Mouse (Mus musculus) midbrain, embryonic 16.5 days (tissue): Measurements from ENCODE around the gene Pdzd3. TPM values are rescaled to one million over a fixed set of nuclear protein-coding genes. Genes with fewer than 3 reads are reported as not detected.
"Not testable (repeated sequence)": the region's sequence is repeated elsewhere in the genome, so short reads cannot be mapped to it uniquely, and the experiment has no call there.

Experiments used
- ATAC-seq: fragments of 200-750 bp; cut with Nextera tagmentation; 2 replicates; pipeline ENCODE4 v1.8.0; 2017; ENCODE audit warnings: moderate TSS enrichment
- H3K27ac ChIP-seq: fragments of 300-500 bp; sonication (generic); 2 replicates; pipeline ENCODE4 v1.5.1; 2014; ENCODE audit warnings: mild to moderate bottlenecking, low read length, mixed read lengths
- H3K27me3 ChIP-seq: fragments of 300-500 bp; sonication (generic); 2 replicates; pipeline ENCODE4 v1.6.1; 2014; ENCODE audit warnings: low read depth, low read length, mixed read lengths; ENCODE audit not compliant: control insufficient read depth, insufficient read depth
- H3K36me3 ChIP-seq: fragments of 300-500 bp; sonication (generic); 2 replicates; pipeline ENCODE4 v1.6.1; 2014; ENCODE audit warnings: mild to moderate bottlenecking, low read length, moderate library complexity, mixed read lengths; ENCODE audit not compliant: control insufficient read depth, insufficient read depth
- H3K4me1 ChIP-seq: fragments of 300-500 bp; sonication (generic); 2 replicates; pipeline ENCODE4 v1.6.1; 2014; ENCODE audit warnings: mild to moderate bottlenecking, low read length, mixed read lengths; ENCODE audit not compliant: control insufficient read depth, insufficient read depth
- H3K4me2 ChIP-seq: fragments of 300-500 bp; sonication (generic); 2 replicates; pipeline ENCODE4 v1.6.1; 2014; ENCODE audit warnings: mild to moderate bottlenecking, low read length, mixed read lengths
- H3K4me3 ChIP-seq: fragments of 300-500 bp; sonication (generic); 2 replicates; pipeline ENCODE4 v1.5.1; 2014; ENCODE audit warnings: low read depth, mild to moderate bottlenecking, low read length, moderate library complexity, mixed read lengths
- H3K9ac ChIP-seq: fragments of 300-500 bp; sonication (generic); 2 replicates; pipeline ENCODE4 v1.6.1; 2014; ENCODE audit warnings: low read depth, low read length, mixed read lengths
- H3K9me3 ChIP-seq: fragments of 300-500 bp; sonication (generic); replicated peaks from 2 replicates; pipeline ENCODE4 v1.6.1; 2014; ENCODE audit warnings: mild to moderate bottlenecking, low read length, mixed read lengths; ENCODE audit not compliant: control insufficient read depth, poor library complexity, severe bottlenecking
- WGBS: fragments of 180-500 bp; shearing (Covaris S2); extraction: QIAGEN DNeasy Blood & Tissue Kit; methylation state at CpG from one replicate; pipeline ENCODE4 v1.1.7; 2014; 5-methylcytosine and 5-hydroxymethylcytosine counted together
- polyA plus RNA-seq: library from polyadenylated mRNA; unstranded; fragments of >200 nt; fragmentation: Nextera tagmentation; extraction: Ambion mirVana; gene quantifications from 2 replicates; pipeline ENCODE4 v1.2.1, GENCODE M21; 2015

The Pdzd3 gene
- 0.72 and 0.82 TPM in 2 replicates for polyA plus RNA-seq

GRCm38 (mm10) chr9:44251314-44251713 is at the start of gene Pdzd3:
Gene Pdzd3, minus strand, starts transcription at chr9:44251471.
- Histone ChIP-seq H3K27ac (no peak within 1 kb of the TSS), H3K4me1 (peaks cover 30% of the 10 kb centered on the region), H3K36me3 (no peaks in the 10 kb centered on the region), H3K9me3 (no peaks in the 10 kb centered on the region), H3K4me3 (no peak within 1 kb of the TSS), H3K9ac (no peak within 1 kb of the TSS), H3K27me3 (no peaks in the 10 kb centered on the region; the same call in 1 of the 2 replicates), H3K4me2 (no peak within 1 kb of the TSS)
- no peak for ATAC-seq
- WGBS, result 91% methylated on average over 10 of the region's 10 CpGs

- H3K4me3 ChIP-seq, H3K4me2 ChIP-seq, H3K27ac ChIP-seq, H3K9me3 ChIP-seq, H3K9ac ChIP-seq, ATAC-seq, H3K27me3 ChIP-seq: not testable (repeated sequence)
- H3K36me3 ChIP-seq, result peaks cover 48% of the 10 kb centered on the region
- H3K4me1 ChIP-seq, result peaks cover 13% of the 10 kb centered on the region
- WGBS, result 99% methylated on average over 3 of the region's 3 CpGs
Measured at GRCm38 (mm10) chr9:44300001-44300400, 48.7 kb upstream of the Pdzd3 start.

- Histone ChIP-seq H3K27ac (no peak overlapping the region), H3K27me3 (no peaks in the 10 kb centered on the region), H3K9me3 (no peaks in the 10 kb centered on the region), H3K36me3 (peaks cover 30% of the 10 kb centered on the region), H3K4me1 (peaks cover 11% of the 10 kb centered on the region), H3K9ac (no peak overlapping the region), H3K4me3 (no peak overlapping the region), H3K4me2 (no peak overlapping the region)
- ATAC-seq, result no peak
- 63% methylated on average over 3 of the region's 3 CpGs for WGBS
Measured at GRCm38 (mm10) chr9:44292490-44292889, 41.2 kb upstream of the Pdzd3 start.

- Histone ChIP-seq H3K27me3 (no peaks in the 10 kb centered on the region), H3K9me3 (no peaks in the 10 kb centered on the region), H3K9ac (peak overlapping the region; percentile 98), H3K4me1 (peaks cover 28% of the 10 kb centered on the region), H3K27ac (peak overlapping the region; percentile 87), H3K4me3 (peak overlapping the region; percentile 95), H3K36me3 (peaks cover 6% of the 10 kb centered on the region), H3K4me2 (peak overlapping the region; percentile 97)
- WGBS, result 5% methylated on average over 11 of the region's 11 CpGs
- no peak for ATAC-seq
Measured at GRCm38 (mm10) chr9:44288959-44289291, 37.7 kb upstream of the Pdzd3 start.

GRCm38 (mm10) chr9:44288076-44288958 is 37.0 kb upstream of the Pdzd3 start, which contains the start of gene Abcg4:
Gene Abcg4, minus strand, starts transcription at chr9:44288615.
- H3K27me3 ChIP-seq, result no peaks in the 10 kb centered on the region
- peaks cover 28% of the 10 kb centered on the region for H3K4me1 ChIP-seq
- WGBS, result under 1% methylated on average over 38 of the region's 38 CpGs
- peak within 1 kb of the TSS; percentile 98 for H3K9ac ChIP-seq
- H3K4me2 ChIP-seq, result peak within 1 kb of the TSS; percentile 97
- peaks cover 6% of the 10 kb centered on the region for H3K36me3 ChIP-seq
- peak; percentile 70 for ATAC-seq
- H3K9me3 ChIP-seq, result no peaks in the 10 kb centered on the region
- peak within 1 kb of the TSS; percentile 87 for H3K27ac ChIP-seq
- H3K4me3 ChIP-seq, result peak within 1 kb of the TSS; percentile 95

- under 1% methylated on average over 47 of the region's 47 CpGs for WGBS
Measured at GRCm38 (mm10) chr9:44287401-44288075, 36.3 kb upstream of the Pdzd3 start.

GRCm38 (mm10) chr9:44287003-44287400 is 35.7 kb upstream of the Pdzd3 start:
- ATAC-seq, result no peak; the same call in 1 of the 2 replicates
- peaks cover 28% of the 10 kb centered on the region for H3K4me1 ChIP-seq

More at GRCm38 (mm10) chr9:44287401-44288075, 36.3 kb upstream of the Pdzd3 start:
- Histone ChIP-seq H3K4me1 (peaks cover 28% of the 10 kb centered on the region), H3K27ac (peak overlapping the region; percentile 87), H3K9ac (peak overlapping the region; percentile 98), H3K36me3 (peaks cover 6% of the 10 kb centered on the region; the same call in 1 of the 2 replicates), H3K4me3 (peak overlapping the region; percentile 95), H3K9me3 (no peaks in the 10 kb centered on the region), H3K27me3 (no peaks in the 10 kb centered on the region), H3K4me2 (peak overlapping the region; percentile 97)
- ATAC-seq, result peak; percentile 59

GRCm38 (mm10) chr9:44286256-44286850 is 35.1 kb upstream of the Pdzd3 start:
- Histone ChIP-seq H3K4me3 (peak overlapping the region; percentile 95), H3K9me3 (no peaks in the 10 kb centered on the region), H3K4me1 (peaks cover 28% of the 10 kb centered on the region), H3K36me3 (peaks cover 9% of the 10 kb centered on the region), H3K27me3 (no peaks in the 10 kb centered on the region), H3K9ac (peak overlapping the region; percentile 98), H3K4me2 (peak overlapping the region; percentile 97), H3K27ac (0 out of 2 replicates have a peak overlapping the region, but pooled peaks have one; percentile 33)
- no peak for ATAC-seq
- 3% methylated on average over 6 of the region's 6 CpGs for WGBS

More at GRCm38 (mm10) chr9:44287003-44287400, 35.7 kb upstream of the Pdzd3 start:
- H3K9ac ChIP-seq, result peak overlapping the region; percentile 98
- H3K4me2 ChIP-seq, result peak overlapping the region; percentile 97
- peak overlapping the region; percentile 95 for H3K4me3 ChIP-seq
- peak overlapping the region; percentile 87 for H3K27ac ChIP-seq
- no peaks in the 10 kb centered on the region for H3K27me3 ChIP-seq
- 8% methylated on average over 11 of the region's 11 CpGs for WGBS
- H3K36me3 ChIP-seq, result peaks cover 6% of the 10 kb centered on the region; the same call in 1 of the 2 replicates
- H3K9me3 ChIP-seq, result no peaks in the 10 kb centered on the region
